ENCODE assay signal across 8 mouse cellular contexts in genomic region chr19:56134081-56134818, GRCm38 (mm10).
DNase-seq lines count a peak whose midpoint lies in the region; ATAC-seq lines count a peak whose summit lies in the region.

No protein-coding gene starts in this region.

- peak; percentile 30 for DNase-seq in R1 (ENCODE audit: low read depth, low spot score)
- DNase-seq in cerebellum, postnatal 10 days, result peak; percentile 87 to 91
- peak; percentile 58 to 70 for DNase-seq in frontal cortex, postnatal 14 days (ENCODE audit: low spot score in 2 of 2)
- peak; percentile 80 for DNase-seq in hindbrain, embryonic 10.5 days (ENCODE audit: low spot score)
- peak; percentile 47 to 78 for DNase-seq in layer of hippocampus, adult 8-10 months (ENCODE audit: low spot score in 2 of 2)
- DNase-seq in lung, postnatal 10 days, result peak; percentile 84
- peak; percentile 33 for DNase-seq in retina, postnatal 7 days (ENCODE audit: low read depth, low spot score)

- H3K4me1 ChIP-seq in hindbrain, embryonic 10.5 days (replicated peaks), result peaks cover 36% of the 10 kb centered on the region

- H3K36me3 ChIP-seq in hindbrain, embryonic 10.5 days, result no peaks in the 10 kb centered on the region

- 15% methylated on average over 17 of the region's 17 CpGs for WGBS in hindbrain, embryonic 10.5 days

- peaks cover 58% of the 10 kb centered on the region for H3K27me3 ChIP-seq in hindbrain, embryonic 10.5 days (ENCODE audit: insufficient read depth, poor library complexity, severe bottlenecking)

- no peaks in the 10 kb centered on the region for H3K9me3 ChIP-seq in hindbrain, embryonic 10.5 days

- H3K4me3 ChIP-seq in hindbrain, embryonic 10.5 days, result no peak overlapping the region

- H3K27ac ChIP-seq in hindbrain, embryonic 10.5 days, result peak overlapping the region; percentile 62; the same call in 1 of the 2 replicates

- ATAC-seq in activated CD4-positive, CD25-positive, alpha-beta regulatory T cell, adult 4 months, result no peak

Comparison
In these comparisons a context has a peak if more than half of its experiments do, and no peak if none do; other contexts are left out.
1. DNase-seq: peak in every context shown above with its lines; median percentile 89 in cerebellum, postnatal 10 days; 84 in lung, postnatal 10 days; 80 in hindbrain, embryonic 10.5 days; 64 in frontal cortex, postnatal 14 days; 62 in layer of hippocampus, adult 8-10 months; 33 in retina, postnatal 7 days; 30 in R1.